Mouse (Mus musculus) bone marrow, adult 2 months (tissue): ENCODE measurements around the gene Apol8. TPM values are rescaled to one million over a fixed set of nuclear protein-coding genes. Genes with fewer than 3 reads are reported as not detected.

ENCODE experiments used
- H3K27ac ChIP-seq: fragments of 200-500 bp; 2 replicates; pipeline ENCODE4 v1.5.1; 2012; ENCODE audit warnings: low read depth, mild to moderate bottlenecking, control low read depth, inconsistent platforms, low read length; ENCODE audit not compliant: control insufficient read depth, poor library complexity, insufficient read depth
- H3K4me1 ChIP-seq: fragments of 200-500 bp; 2 replicates; pipeline ENCODE4 v1.6.1; 2011; ENCODE audit warnings: low read length; ENCODE audit not compliant: control insufficient read depth, insufficient read depth
- H3K4me3 ChIP-seq: fragments of 200-500 bp; replicated peaks from 2 replicates; pipeline ENCODE3; 2011; ENCODE audit warnings: mild to moderate bottlenecking, low read depth, low read length, control low read depth; ENCODE audit not compliant: control insufficient read depth
- CTCF ChIP-seq: fragments of 200-500 bp; IDR thresholded peaks from 2 replicates; pipeline ENCODE4 v1.5.1; 2011; ENCODE audit warnings: low read length, control low read depth; ENCODE audit not compliant: control insufficient read depth, insufficient read depth
- POLR2A ChIP-seq: fragments of 200-500 bp; IDR thresholded peaks from 2 replicates; pipeline ENCODE4 v1.6.1; 2011; ENCODE audit warnings: low read depth, mild to moderate bottlenecking, control low read depth, low read length, borderline replicate concordance; ENCODE audit not compliant: control insufficient read depth
- WGBS: fragments of 180-500 bp; shearing (Covaris S2); methylation state at CpG from one replicate; pipeline ENCODE4 v1.1.7; 2018; 5-methylcytosine and 5-hydroxymethylcytosine counted together
- polyA plus RNA-seq: library from polyadenylated mRNA; stranded (reverse); fragments of >200 nt; gene quantifications from 2 replicates; pipeline ENCODE4 v1.2.4, GENCODE M21; 2011; ENCODE audit warnings: low replicate concordance; ENCODE audit not compliant: missing spikeins, insufficient read depth, insufficient read length

Gene Apol8
- polyA plus RNA-seq, 1 experiment, result 47.8 TPM

DNA sequence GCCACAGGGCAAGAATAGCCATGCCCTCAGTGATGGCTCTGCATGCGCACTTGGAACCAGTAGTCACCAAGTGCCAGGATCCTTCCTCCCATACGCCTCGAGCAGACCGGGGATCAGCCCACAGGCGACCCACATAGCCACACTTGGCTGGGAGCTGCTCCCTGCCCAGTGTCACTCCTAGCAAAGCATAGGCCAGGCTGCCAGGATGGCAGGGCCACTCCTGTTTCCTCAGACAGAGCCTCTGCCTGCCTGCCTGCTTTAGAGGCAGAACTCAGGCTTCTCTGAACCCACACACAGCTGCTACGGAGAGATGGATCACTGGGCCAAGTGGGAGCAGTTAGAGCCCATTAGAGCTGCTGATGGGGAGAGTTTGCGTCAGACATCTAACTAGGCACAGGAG, 36.8 kb upstream of the Apol8 start:
- Histone ChIP-seq H3K4me1 (peaks cover 4% of the 10 kb centered on the region), H3K4me3 (no peak overlapping the region), H3K27ac (no peak overlapping the region)
- TF ChIP-seq CTCF (no peak), POLR2A (no peak)
- 90% methylated on average over 7 of the region's 7 CpGs for WGBS

- no peak for TF ChIP-seq CTCF
- TF ChIP-seq POLR2A, result no peak
- 92% methylated on average over 4 of the region's 4 CpGs for WGBS
- Histone ChIP-seq H3K27ac (no peak overlapping the region), H3K4me1 (peaks cover 2% of the 10 kb centered on the region), H3K4me3 (no peak overlapping the region)
Measured at GRCm38 (mm10) chr15:77793094-77793493, 36.3 kb upstream of the Apol8 start.

DNA sequence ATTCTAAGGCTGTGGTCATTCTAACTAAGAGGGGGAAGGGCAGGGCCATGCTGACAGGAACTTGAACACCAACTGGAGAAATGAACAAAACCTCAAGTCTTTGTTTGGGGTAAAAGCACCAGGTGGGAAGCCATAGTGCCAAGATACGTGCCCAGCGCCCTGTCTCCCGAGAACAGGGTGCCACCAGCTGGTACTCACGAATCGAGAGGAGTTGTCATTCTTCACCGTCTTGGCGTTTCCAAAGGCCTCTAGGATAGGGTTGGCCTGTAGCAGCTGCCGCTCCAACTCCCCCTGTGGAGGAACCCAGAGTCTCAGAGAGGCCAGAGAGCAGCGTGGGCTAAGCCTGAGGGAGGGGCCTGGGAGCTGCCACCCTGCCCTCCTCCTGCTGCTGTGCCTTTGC, 35.3 kb upstream of the Apol8 start:
- WGBS, result 90% methylated on average over 9 of the region's 9 CpGs
- Histone ChIP-seq H3K4me1 (peaks cover 2% of the 10 kb centered on the region), H3K27ac (no peak overlapping the region), H3K4me3 (no peak overlapping the region)
- TF ChIP-seq POLR2A (no peak), CTCF (no peak)

- TF ChIP-seq CTCF (no peak), POLR2A (no peak)
Measured at GRCm38 (mm10) chr15:77790656-77791405, 34.0 kb upstream of the Apol8 start.

DNA sequence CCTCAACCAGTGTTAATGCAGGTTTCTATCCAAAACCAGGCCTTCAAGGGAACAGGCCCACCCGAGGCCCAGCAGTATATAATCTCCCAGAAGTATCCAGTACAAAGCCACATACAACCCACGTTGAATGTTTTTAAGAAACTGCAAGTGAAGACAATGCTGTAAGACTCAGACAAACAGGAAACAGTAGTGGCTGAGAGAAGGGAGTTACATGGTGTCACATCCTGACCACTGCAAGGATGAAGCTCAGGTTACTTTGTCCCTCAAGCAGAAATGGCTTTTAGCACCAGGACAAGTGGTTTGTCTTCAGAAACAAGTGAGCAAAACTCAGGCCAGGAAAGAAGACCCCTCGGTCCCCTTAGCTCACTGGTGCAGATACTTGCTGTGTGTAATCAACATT, 32.4 kb upstream of the Apol8 start:
- TF ChIP-seq POLR2A, result no peak
- TF ChIP-seq CTCF, result no peak
- Histone ChIP-seq H3K27ac (no peak overlapping the region), H3K4me3 (no peak overlapping the region), H3K4me1 (no peaks in the 10 kb centered on the region)
- WGBS, result 50% methylated on average over 3 of the region's 3 CpGs

More at GRCm38 (mm10) chr15:77790656-77791405, 34.0 kb upstream of the Apol8 start:
- H3K27ac ChIP-seq, result no peak overlapping the region
- 92% methylated on average over 21 of the region's 21 CpGs for WGBS
- H3K4me3 ChIP-seq, result no peak overlapping the region
- H3K4me1 ChIP-seq, result no peaks in the 10 kb centered on the region

GRCm38 (mm10) chr15:77788356-77788755, 31.6 kb upstream of the Apol8 start:
- WGBS, result 86% methylated on average over 6 of the region's 6 CpGs
- Histone ChIP-seq H3K27ac (no peak overlapping the region), H3K4me1 (no peaks in the 10 kb centered on the region), H3K4me3 (no peak overlapping the region)
- no peak for TF ChIP-seq CTCF

- no peaks in the 10 kb centered on the region for H3K4me1 ChIP-seq
- WGBS, result 80% methylated on average over 1 of the region's 1 CpGs
- H3K27ac ChIP-seq, result no peak overlapping the region
- TF ChIP-seq POLR2A (no peak), CTCF (no peak)
- no peak overlapping the region for H3K4me3 ChIP-seq
Measured at GRCm38 (mm10) chr15:77785807-77786206, 29.0 kb upstream of the Apol8 start.

DNA sequence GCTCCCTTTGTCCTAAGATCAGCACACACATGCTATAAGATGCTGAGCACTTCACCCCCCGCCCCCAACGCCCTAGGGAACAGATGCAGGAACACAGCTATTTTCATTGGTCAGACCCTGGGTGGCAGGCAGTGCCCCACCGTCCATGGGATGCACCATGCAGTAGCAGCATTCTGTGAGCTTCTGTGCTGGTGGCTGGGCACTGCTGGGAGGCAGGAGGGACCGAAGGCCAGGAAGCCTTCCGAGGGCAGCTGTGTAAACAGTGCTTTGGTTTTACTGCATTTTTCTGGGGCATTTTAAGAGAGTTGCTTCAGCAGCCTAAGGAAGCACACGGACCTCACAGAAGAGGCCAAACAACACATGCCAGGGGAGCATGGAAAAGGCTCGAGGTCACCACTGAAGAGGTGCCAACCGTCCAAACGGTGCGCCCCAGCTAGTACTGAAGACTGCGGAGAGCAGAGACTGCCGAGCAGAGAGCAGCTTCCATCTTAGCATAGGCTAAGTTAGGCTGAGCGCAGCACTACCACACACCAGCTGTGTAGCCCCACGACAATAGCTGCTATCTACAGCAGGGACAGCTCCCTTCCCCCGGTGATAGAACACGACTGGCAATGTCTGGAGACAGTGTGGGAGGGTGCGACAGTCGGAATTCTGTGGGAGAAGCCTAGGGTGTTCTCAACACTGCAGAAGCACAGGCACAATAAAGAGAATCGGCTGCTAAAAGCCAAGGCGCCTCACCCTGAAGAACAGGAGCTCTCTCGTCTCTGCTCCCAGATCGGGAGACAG, 27.4 kb upstream of the Apol8 start:
- Histone ChIP-seq H3K27ac (no peak overlapping the region), H3K4me3 (no peak overlapping the region), H3K4me1 (no peaks in the 10 kb centered on the region)
- TF ChIP-seq CTCF (no peak), POLR2A (no peak)
- 86% methylated on average over 22 of the region's 22 CpGs for WGBS
